Mouse (Mus musculus) thymus, adult 2 months (tissue): ENCODE data around the gene Atxn10. TPM values are rescaled to one million over a fixed set of nuclear protein-coding genes. Genes with fewer than 3 reads are reported as not detected.

Source experiments
- DNase-seq: peaks from one replicate; pipeline ENCODE4 v3.0.0; 2021
- H3K27ac ChIP-seq: fragments of 200-500 bp; 2 replicates; pipeline ENCODE4 v1.5.1; 2012; ENCODE audit warnings: low read length, control low read depth; ENCODE audit not compliant: control insufficient read depth, insufficient read depth
- H3K27me3 ChIP-seq: fragments of 200-500 bp; 2 replicates; pipeline ENCODE4 v1.6.1; 2012; ENCODE audit warnings: mild to moderate bottlenecking, low read length, moderate library complexity, mixed read lengths; ENCODE audit not compliant: control insufficient read depth, insufficient read depth
- H3K36me3 ChIP-seq: fragments of 200-500 bp; 2 replicates; pipeline ENCODE4 v1.6.1; 2012; ENCODE audit warnings: mild to moderate bottlenecking, low read length, moderate library complexity; ENCODE audit not compliant: control insufficient read depth, insufficient read depth
- H3K4me1 ChIP-seq: fragments of 200-500 bp; replicated peaks from 2 replicates; pipeline ENCODE4 v1.6.1; 2012; ENCODE audit warnings: low read length; ENCODE audit not compliant: control insufficient read depth, insufficient read depth
- H3K4me3 ChIP-seq: fragments of 200-500 bp; 2 replicates; pipeline ENCODE4 v1.5.1; 2012; ENCODE audit warnings: mild to moderate bottlenecking, low read length, control low read depth, moderate library complexity; ENCODE audit not compliant: control insufficient read depth, insufficient read depth
- CTCF ChIP-seq: fragments of 200-500 bp; IDR thresholded peaks from 2 replicates; pipeline ENCODE4 v1.5.1; 2012; ENCODE audit warnings: mild to moderate bottlenecking, control low read depth, low read length, moderate library complexity, borderline replicate concordance; ENCODE audit not compliant: control insufficient read depth, poor library complexity, insufficient read depth; ENCODE audit errors: extremely low read depth
- POLR2A ChIP-seq: fragments of 200-500 bp; IDR thresholded peaks from 2 replicates; pipeline ENCODE4 v1.6.1; 2012; ENCODE audit warnings: mild to moderate bottlenecking, low read length, control low read depth, moderate library complexity; ENCODE audit not compliant: control insufficient read depth, poor library complexity, insufficient read depth; ENCODE audit errors: extremely low read depth
- WGBS: fragments of 180-500 bp; shearing (Covaris S2); methylation state at CpG from one replicate; pipeline ENCODE4 v1.1.7; 2018; 5-methylcytosine and 5-hydroxymethylcytosine counted together
- polyA plus RNA-seq: library from polyadenylated mRNA; depleted of rRNA; stranded (reverse); fragments of >200 nt; gene quantifications from 2 replicates; pipeline ENCODE4 v1.2.3, GENCODE M21; 2012

Atxn10 gene
- polyA plus RNA-seq, 1 experiment: 112 TPM

DNA sequence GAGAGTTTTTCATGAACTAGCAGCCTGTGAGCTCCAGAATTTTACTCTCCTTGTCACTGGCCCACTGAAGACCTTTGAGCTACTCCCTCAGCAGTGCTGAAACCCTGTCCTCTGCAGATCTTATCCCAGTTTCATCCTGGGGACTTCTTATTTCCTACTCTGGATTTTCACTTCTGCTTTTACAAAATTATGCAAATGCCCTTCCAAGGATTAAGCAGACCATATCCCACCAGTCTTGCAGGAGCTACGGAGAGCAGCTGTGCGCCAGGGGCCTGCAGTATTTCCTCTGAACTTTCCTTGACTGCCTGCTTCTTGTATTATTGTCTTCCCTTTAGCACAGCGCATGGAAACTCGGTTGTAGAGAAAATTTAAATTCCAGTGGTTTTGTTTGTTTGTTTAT, 68.7 kb downstream of the Atxn10 start:
- peak overlapping the region; percentile 77 for H3K27ac ChIP-seq
- WGBS: 85% methylated on average over 4 of the region's 4 CpGs

DNA sequence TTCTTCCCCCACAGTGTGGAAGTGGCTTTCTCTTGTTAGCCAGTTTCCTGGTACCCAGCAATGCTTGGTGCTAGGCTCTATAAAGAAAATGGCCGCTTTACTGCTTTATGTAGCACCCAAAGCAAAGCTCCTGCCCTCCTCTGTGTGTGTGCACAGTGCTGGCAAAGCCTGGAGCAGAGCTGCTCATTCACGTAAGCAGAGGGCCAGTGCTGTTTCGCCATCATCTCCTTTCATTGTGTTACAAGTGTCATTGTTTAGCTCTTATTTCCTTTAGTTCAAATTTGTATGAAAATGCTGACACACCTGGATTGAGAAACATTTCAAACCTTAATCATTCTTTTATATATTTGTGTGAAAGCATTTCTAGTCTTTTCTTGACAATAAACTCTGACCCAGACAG, 69.5 kb downstream of the Atxn10 start:
- no peak overlapping the region for H3K27ac ChIP-seq
- no peak for TF ChIP-seq POLR2A
- TF ChIP-seq CTCF: no peak
- peaks cover 43% of the 10 kb centered on the region for H3K4me1 ChIP-seq
- H3K4me3 ChIP-seq: no peak overlapping the region
- whole genome bisulfite sequencing: 96% methylated on average over 3 of the region's 3 CpGs
- no peaks in the 10 kb centered on the region for H3K27me3 ChIP-seq
- peaks cover 3% of the 10 kb centered on the region; the same call in 1 of the 2 replicates for H3K36me3 ChIP-seq
- no peak for DNase-seq

More for the DNA sequence above, 68.7 kb downstream of the Atxn10 start:
- no peak for DNase-seq
- no peak for TF ChIP-seq POLR2A
- no peak for TF ChIP-seq CTCF
- H3K4me1 ChIP-seq: peaks cover 37% of the 10 kb centered on the region
- no peak overlapping the region for H3K4me3 ChIP-seq
- H3K36me3 ChIP-seq: peaks cover 3% of the 10 kb centered on the region; the same call in 1 of the 2 replicates
- H3K27me3 ChIP-seq: no peaks in the 10 kb centered on the region

DNA sequence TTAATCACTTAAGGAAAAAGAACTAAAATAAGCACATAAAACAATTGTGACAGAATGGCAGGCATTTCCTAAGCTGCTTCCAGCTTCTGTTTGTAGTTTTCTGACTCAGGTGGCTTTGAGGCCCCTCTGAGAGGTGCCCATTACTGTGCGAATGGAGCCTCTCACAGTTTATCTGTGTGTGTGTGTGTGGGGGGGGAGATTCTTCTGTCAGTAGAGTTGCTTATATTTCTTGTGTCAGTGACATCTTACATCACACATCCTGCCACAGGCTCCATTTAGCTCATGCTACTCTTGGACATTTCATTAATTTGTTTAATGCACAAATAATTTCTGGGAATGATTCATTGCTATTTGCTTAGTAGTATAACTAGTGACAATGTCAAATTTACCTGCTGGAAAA, 70.8 kb downstream of the Atxn10 start:
- Histone ChIP-seq H3K27me3 (no peaks in the 10 kb centered on the region), H3K4me1 (peaks cover 42% of the 10 kb centered on the region), H3K36me3 (no peaks in the 10 kb centered on the region), H3K4me3 (no peak overlapping the region), H3K27ac (peak overlapping the region; percentile 91)
- WGBS: 7% methylated on average over 1 of the region's 1 CpGs
- no peak for DNase-seq
- no peak for TF ChIP-seq POLR2A
- TF ChIP-seq CTCF: no peak

DNA sequence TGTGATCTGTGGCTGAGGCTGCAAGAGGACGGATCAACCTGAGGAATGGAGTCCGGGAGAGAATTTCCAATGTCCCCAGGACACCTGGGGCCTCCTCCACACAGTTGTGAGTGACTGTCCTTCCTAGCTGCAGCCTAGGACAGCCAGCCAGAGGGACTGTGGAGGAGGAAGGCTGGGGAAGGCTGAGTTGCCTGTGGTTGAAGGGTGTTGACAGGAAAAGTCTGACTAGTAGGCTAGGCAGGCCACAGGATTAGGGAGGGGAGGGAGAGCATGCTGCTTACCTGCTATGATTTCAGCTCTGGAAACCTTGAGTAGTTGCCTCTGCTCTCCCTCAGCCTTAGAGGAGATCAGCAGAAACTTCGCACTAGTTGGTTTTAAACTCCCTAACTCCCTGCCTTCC, 71.3 kb downstream of the Atxn10 start:
- Histone ChIP-seq H3K27ac (peak overlapping the region; percentile 91), H3K27me3 (no peaks in the 10 kb centered on the region), H3K4me3 (no peak overlapping the region), H3K36me3 (no peaks in the 10 kb centered on the region), H3K4me1 (peaks cover 37% of the 10 kb centered on the region)
- peak; percentile 40 for DNase-seq
- WGBS: 57% methylated on average over 3 of the region's 3 CpGs
- no peak for TF ChIP-seq CTCF
- no peak for TF ChIP-seq POLR2A

DNA sequence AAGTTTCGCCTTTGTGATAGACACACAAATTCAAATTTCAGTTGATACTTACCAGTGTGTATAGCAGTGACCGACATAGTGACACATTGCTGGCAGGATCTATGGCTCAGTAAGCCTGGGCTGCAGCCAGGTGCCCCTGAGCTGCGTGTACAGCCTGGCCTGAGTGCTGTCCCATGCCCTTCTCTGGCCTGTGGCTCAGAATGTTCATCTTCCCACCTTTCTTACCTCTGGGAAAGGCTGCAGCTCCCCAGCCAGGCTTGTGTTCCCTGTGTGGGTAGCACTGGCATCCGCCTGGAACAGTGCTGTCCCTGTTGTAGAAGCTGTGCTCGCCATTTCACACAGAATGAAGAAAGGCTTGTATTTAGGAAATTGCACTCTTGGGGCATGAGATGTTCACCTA, 72.7 kb downstream of the Atxn10 start:
- DNase-seq: peak; percentile 35
- Histone ChIP-seq H3K27ac (peak overlapping the region; percentile 98), H3K36me3 (no peaks in the 10 kb centered on the region), H3K27me3 (no peaks in the 10 kb centered on the region), H3K4me3 (peak overlapping the region; percentile 35), H3K4me1 (peaks cover 35% of the 10 kb centered on the region)
- no peak for TF ChIP-seq POLR2A
- no peak for TF ChIP-seq CTCF
- WGBS: 37% methylated on average over 5 of the region's 5 CpGs

DNA sequence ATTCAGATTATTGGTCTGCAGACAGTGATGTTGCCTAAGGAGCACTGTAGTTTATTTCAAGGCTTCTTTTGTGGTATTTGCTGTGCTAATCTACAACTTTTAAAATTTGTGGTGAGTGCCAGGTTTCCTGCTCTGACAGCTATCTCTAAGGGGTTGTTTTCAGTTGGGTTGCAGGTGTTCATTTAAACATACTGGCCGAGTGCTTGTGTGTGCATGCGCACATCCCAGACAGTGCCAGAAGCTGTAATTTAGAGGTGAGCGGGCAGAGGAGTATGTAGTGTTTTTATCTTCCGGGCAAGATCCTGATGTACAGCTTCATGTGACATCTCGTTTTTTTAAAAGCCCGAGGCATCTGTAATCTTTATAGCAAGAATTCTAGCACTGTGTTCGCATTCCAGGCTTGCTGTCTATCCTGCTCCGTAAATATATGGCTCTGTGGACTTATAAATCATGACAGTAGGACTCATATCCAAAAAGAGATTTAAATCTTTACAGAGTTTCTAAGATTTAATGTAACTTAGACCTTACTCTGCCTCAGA, 73.3 kb downstream of the Atxn10 start:
- Histone ChIP-seq H3K27me3 (no peaks in the 10 kb centered on the region), H3K36me3 (no peaks in the 10 kb centered on the region), H3K4me1 (peaks cover 35% of the 10 kb centered on the region), H3K27ac (peak overlapping the region; percentile 98), H3K4me3 (no peak overlapping the region)
- TF ChIP-seq POLR2A: no peak
- no peak for TF ChIP-seq CTCF
- WGBS: 16% methylated on average over 8 of the region's 8 CpGs
- DNase-seq: peak; percentile 70

DNA sequence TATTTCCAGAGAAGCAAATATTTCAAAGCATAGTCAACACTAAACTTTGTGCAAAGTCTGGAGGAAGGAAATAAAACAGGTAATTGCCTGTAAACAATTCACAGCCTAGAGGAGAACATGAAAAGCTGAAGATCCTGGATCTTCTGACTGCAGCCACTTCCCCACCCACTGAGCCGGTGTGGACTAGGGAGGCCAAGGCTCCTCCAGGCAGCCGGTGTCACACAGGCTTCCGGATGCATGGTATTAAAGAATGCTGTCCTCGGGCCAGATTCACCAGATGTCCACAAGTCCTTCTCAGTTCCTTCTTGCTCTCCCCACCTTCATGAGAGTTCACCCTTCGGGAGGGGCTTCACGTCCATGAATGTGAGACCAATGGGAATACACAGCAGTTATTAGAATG, 73.8 kb downstream of the Atxn10 start:
- Histone ChIP-seq H3K4me1 (peaks cover 33% of the 10 kb centered on the region), H3K4me3 (no peak overlapping the region), H3K36me3 (no peaks in the 10 kb centered on the region), H3K27me3 (no peaks in the 10 kb centered on the region), H3K27ac (peak overlapping the region; percentile 95)
- TF ChIP-seq CTCF (no peak), POLR2A (no peak)
- no peak for DNase-seq
- 76% methylated on average over 6 of the region's 6 CpGs for WGBS
